Mouse (Mus musculus) embryonic facial prominence, embryonic 12.5 days (tissue): ENCODE results near the gene Arap1. TPM values are rescaled to one million over a fixed set of nuclear protein-coding genes. Genes with fewer than 3 reads are reported as not detected.

ENCODE experiments used
- ATAC-seq: fragments of 200-750 bp; cut with Nextera tagmentation; 2 replicates; pipeline ENCODE4 v1.8.0; 2017; ENCODE audit not compliant: insufficient number of reproducible peaks, insufficient read depth, low FRiP score, low TSS enrichment
- H3K27ac ChIP-seq: fragments of 300-500 bp; sonication (generic); 2 replicates; pipeline ENCODE4 v1.5.1; 2016; ENCODE audit warnings: mild to moderate bottlenecking
- H3K27me3 ChIP-seq: fragments of 300-500 bp; sonication (generic); 2 replicates; pipeline ENCODE4 v1.6.1; 2016; ENCODE audit warnings: mild to moderate bottlenecking, moderate library complexity
- H3K36me3 ChIP-seq: fragments of 300-500 bp; sonication (generic); 2 replicates; pipeline ENCODE4 v1.6.1; 2016; ENCODE audit warnings: mild to moderate bottlenecking
- H3K4me1 ChIP-seq: fragments of 300-500 bp; sonication (generic); 2 replicates; pipeline ENCODE4 v1.6.1; 2016
- H3K4me2 ChIP-seq: fragments of 300-500 bp; sonication (generic); replicated peaks from 2 replicates; pipeline ENCODE4 v1.6.1; 2016; ENCODE audit warnings: mild to moderate bottlenecking, moderate library complexity
- H3K4me3 ChIP-seq: fragments of 300-500 bp; sonication (generic); 2 replicates; pipeline ENCODE4 v1.5.1; 2016; ENCODE audit warnings: mild to moderate bottlenecking
- H3K9ac ChIP-seq: fragments of 300-500 bp; sonication (generic); 2 replicates; pipeline ENCODE4 v1.6.1; 2016; ENCODE audit warnings: mild to moderate bottlenecking, moderate library complexity
- H3K9me3 ChIP-seq: fragments of 300-500 bp; sonication (generic); 2 replicates; pipeline ENCODE4 v1.6.1; 2016; ENCODE audit warnings: mild to moderate bottlenecking, moderate library complexity
- WGBS: fragments of 180-500 bp; shearing (Covaris S2); methylation state at CpG from one replicate; pipeline ENCODE4 v1.1.7; 2016; 5-methylcytosine and 5-hydroxymethylcytosine counted together
- polyA plus RNA-seq: library from polyadenylated mRNA; unstranded; fragments of >200 nt; fragmentation: Nextera tagmentation; extraction: Ambion mirVana; gene quantifications from 2 replicates; pipeline ENCODE4 v1.2.1, GENCODE M21; 2016

Gene Arap1
- polyA plus RNA-seq, 1 experiment from 2014 or later, result 29.7 TPM

DNA sequence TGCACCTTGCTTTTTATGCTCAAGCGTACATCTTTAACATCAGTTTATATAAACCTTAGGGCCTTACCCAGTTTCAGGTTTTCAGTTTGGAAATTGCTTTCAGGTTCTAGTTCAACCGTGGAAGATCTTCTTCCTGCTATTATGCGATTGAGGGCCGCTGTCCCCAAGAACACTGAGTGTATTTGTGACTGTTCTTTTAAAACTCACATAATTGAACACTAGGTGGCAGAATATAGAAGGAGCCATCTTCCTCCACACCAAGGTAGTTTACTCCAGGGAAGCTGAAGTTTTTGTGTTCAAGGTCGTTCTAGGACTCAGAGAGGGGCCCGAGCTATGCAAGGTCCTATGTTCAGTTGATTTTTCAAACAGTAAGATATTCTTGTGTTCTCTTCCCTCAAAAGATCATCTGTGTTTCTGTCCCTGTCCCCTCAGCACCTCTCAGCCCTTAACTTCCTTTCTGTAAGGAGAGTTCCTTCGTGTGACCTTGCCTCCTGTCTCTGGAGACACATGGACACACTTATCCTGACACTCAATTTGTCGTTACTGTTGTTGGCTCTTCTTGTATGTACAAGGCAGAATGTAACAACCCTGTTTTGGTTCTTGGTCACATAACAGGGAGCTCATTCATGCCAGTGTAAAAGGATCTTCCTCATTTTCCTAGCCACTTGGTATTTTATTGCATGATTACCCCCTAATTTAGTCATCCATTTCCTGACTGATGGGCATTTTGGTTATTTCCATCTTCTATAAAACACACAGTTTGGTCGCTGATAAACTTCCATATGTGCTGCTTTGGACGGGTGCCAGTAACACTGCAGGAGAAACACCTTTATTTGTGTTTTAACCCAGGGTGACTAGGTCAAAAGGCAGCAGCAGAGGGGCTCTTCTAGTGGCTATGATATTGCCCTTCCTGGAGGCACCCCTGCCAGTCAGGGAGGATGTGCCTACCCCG is 20.3 kb downstream of the Arap1 start:
- no peak overlapping the region for H3K9ac ChIP-seq
- no peaks in the 10 kb centered on the region for H3K27me3 ChIP-seq
- H3K36me3 ChIP-seq, result no peaks in the 10 kb centered on the region
- H3K9me3 ChIP-seq, result no peaks in the 10 kb centered on the region
- H3K4me1 ChIP-seq, result no peaks in the 10 kb centered on the region
- H3K4me3 ChIP-seq, result no peak overlapping the region
- H3K27ac ChIP-seq, result no peak overlapping the region
- WGBS, result 56% methylated on average over 11 of the region's 11 CpGs
- no peak for ATAC-seq
- H3K4me2 ChIP-seq, result no peak overlapping the region

DNA sequence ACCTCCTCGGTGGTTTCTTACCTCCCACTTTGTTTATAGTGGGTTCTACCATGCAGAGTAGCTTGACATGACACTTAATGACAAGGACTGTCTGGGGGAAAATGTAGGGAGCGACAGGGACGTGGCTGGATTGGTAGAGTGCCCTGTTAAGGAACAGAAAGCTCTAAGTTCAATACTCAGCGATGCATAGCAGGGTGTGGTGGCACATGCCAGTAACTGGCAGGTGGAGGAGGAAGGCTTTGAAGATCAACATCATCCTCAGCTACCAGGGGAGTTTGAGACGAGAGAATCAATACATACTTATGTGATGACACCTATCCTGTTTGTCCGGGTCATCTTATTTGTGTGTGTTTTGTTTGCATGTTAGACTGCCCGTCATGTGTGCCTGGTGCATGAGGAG is 21.8 kb downstream of the Arap1 start:
- H3K9ac ChIP-seq, result no peak overlapping the region
- ATAC-seq, result no peak
- no peak overlapping the region for H3K27ac ChIP-seq
- WGBS, result 75% methylated on average over 7 of the region's 7 CpGs
- no peaks in the 10 kb centered on the region for H3K27me3 ChIP-seq
- no peaks in the 10 kb centered on the region for H3K9me3 ChIP-seq
- H3K4me2 ChIP-seq, result no peak overlapping the region
- no peak overlapping the region for H3K4me3 ChIP-seq
- H3K4me1 ChIP-seq, result no peaks in the 10 kb centered on the region
- H3K36me3 ChIP-seq, result no peaks in the 10 kb centered on the region

GRCm38 (mm10) chr7:101373082-101373481 is 25.2 kb downstream of the Arap1 start:
- Histone ChIP-seq H3K36me3 (no peaks in the 10 kb centered on the region), H3K9ac (no peak overlapping the region), H3K4me2 (no peak overlapping the region), H3K9me3 (no peaks in the 10 kb centered on the region), H3K4me3 (no peak overlapping the region), H3K27me3 (no peaks in the 10 kb centered on the region), H3K27ac (no peak overlapping the region), H3K4me1 (peaks cover 5% of the 10 kb centered on the region)
- 88% methylated on average over 26 of the region's 26 CpGs for WGBS
- ATAC-seq, result no peak

DNA sequence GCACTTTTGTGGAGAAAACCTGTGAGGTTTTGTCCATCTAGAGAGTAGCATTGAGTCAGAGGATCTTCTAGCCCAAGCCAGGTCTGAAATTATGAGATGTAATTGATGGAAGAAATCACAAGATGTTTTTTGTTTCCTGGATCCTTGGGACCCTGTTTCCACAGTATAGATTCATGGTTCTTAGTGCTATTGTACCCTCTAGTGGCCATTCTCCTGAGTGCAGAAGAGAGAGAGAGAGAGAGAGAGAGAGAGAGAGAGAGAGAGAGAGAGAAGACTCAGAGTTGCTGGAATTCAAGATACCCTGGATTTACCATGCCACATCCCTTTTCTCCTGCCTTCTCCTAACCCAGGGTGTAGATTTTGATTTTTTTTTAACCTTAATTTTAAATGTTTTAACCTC is 26.3 kb downstream of the Arap1 start:
- no peak overlapping the region for H3K27ac ChIP-seq
- no peaks in the 10 kb centered on the region for H3K27me3 ChIP-seq
- no peak overlapping the region for H3K9ac ChIP-seq
- peaks cover 10% of the 10 kb centered on the region for H3K4me1 ChIP-seq
- H3K36me3 ChIP-seq, result no peaks in the 10 kb centered on the region
- H3K4me2 ChIP-seq, result no peak overlapping the region
- ATAC-seq, result no peak
- no peaks in the 10 kb centered on the region for H3K9me3 ChIP-seq
- no peak overlapping the region for H3K4me3 ChIP-seq

DNA sequence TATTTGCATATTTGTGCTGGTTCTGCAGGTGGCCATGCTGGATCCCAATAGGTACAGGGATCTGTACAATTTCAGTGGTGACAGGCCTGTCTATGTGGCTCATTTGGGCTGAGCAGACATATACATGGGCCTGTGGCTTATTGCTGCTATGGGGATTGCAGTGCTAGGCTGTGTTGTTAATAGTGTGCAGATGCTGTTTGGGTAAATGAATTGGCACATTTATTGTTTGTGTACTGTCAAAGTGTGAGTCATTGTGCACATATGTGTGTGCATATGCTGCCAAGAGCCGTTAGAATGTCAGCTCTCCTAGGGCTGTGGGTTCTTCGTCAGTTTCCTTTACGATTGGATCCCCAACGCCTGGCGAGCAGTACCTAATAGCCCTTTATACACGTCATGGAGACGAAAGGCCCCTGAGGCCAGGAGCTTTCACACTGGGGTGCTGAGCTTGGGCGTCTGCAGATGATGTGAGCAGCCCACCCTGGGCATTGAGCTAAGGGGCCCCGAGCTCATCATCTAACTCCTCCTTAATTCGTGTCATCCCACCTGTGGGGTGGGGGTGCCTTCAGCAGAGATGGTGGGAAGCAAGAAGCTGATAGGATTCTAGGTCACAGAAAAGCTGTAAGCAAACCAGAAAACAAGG is 29.0 kb downstream of the Arap1 start:
- no peak for ATAC-seq
- no peak overlapping the region for H3K9ac ChIP-seq
- H3K4me3 ChIP-seq, result no peak overlapping the region
- no peak overlapping the region for H3K27ac ChIP-seq
- H3K4me1 ChIP-seq, result peaks cover 15% of the 10 kb centered on the region
- 69% methylated on average over 10 of the region's 10 CpGs for WGBS
- H3K27me3 ChIP-seq, result no peaks in the 10 kb centered on the region
- H3K9me3 ChIP-seq, result no peaks in the 10 kb centered on the region
- H3K36me3 ChIP-seq, result no peaks in the 10 kb centered on the region
- H3K4me2 ChIP-seq, result no peak overlapping the region

- no peaks in the 10 kb centered on the region for H3K27me3 ChIP-seq
- no peak overlapping the region for H3K9ac ChIP-seq
- peak overlapping the region; percentile 63; the same call in 1 of the 2 replicates for H3K27ac ChIP-seq
- H3K4me1 ChIP-seq, result peaks cover 15% of the 10 kb centered on the region
- peak overlapping the region; percentile 41 for H3K4me2 ChIP-seq
- H3K9me3 ChIP-seq, result no peaks in the 10 kb centered on the region
- 26% methylated on average over 7 of the region's 7 CpGs for WGBS
- peak; percentile 36; the same call in 1 of the 2 replicates for ATAC-seq
- no peaks in the 10 kb centered on the region for H3K36me3 ChIP-seq
- H3K4me3 ChIP-seq, result no peak overlapping the region
These were observed 29.9 kb downstream of the Arap1 start for GRCm38 (mm10) chr7:101377741-101378262.

- ATAC-seq, result no peak
- WGBS, result 67% methylated on average over 3 of the region's 3 CpGs
These were observed 30.4 kb downstream of the Arap1 start for GRCm38 (mm10) chr7:101378285-101378684.

DNA sequence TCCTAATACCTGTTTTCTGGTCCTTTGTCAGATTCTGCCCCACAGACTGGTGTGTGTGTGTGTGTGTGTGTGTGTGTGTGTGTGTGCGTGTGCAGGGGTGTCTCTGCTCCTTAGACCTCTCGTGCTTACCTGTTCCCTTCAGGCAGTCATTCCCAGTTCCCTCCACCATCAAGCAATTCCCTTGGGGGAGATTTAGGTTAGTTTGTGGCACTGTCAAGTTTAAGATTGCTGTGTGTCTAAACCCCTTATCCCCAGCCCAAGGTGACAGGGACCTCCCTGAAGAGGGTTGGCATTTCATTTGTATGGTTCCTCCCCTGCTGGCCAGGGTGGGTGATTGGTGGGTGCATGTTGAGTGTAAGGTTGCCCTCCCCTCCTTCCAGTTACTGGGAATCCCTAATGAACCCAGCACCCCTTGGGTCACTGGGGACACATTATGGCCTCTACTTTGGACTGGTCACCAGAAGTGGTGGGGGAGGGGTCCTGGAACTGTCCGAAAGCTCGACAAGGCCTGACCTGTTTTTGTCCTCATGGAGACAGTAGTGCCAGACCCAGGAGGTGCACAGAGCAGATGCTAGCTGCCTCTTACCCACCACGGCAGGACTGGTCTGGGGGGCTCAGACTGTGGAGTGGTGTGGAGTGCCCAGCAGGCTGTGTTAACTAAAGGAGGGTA is 31.1 kb downstream of the Arap1 start:
- Histone ChIP-seq H3K9ac (0 out of 2 replicates have a peak overlapping the region, but pooled peaks have one; percentile 34), H3K4me2 (peak overlapping the region; percentile 41; the same call in 1 of the 2 replicates), H3K4me1 (peaks cover 15% of the 10 kb centered on the region), H3K27me3 (no peaks in the 10 kb centered on the region), H3K9me3 (no peaks in the 10 kb centered on the region), H3K36me3 (no peaks in the 10 kb centered on the region), H3K27ac (peak overlapping the region; percentile 63; the same call in 1 of the 2 replicates), H3K4me3 (no peak overlapping the region)
- 56% methylated on average over 5 of the region's 5 CpGs for WGBS
- no peak for ATAC-seq

More at GRCm38 (mm10) chr7:101378285-101378684, 30.4 kb downstream of the Arap1 start:
- Histone ChIP-seq H3K9ac (peak overlapping the region; percentile 34; the same call in 1 of the 2 replicates), H3K27me3 (no peaks in the 10 kb centered on the region), H3K36me3 (no peaks in the 10 kb centered on the region), H3K4me1 (peaks cover 15% of the 10 kb centered on the region), H3K27ac (peak overlapping the region; percentile 63; the same call in 1 of the 2 replicates), H3K4me2 (peak overlapping the region; percentile 41), H3K4me3 (peak overlapping the region; percentile 7; the same call in 1 of the 2 replicates), H3K9me3 (no peaks in the 10 kb centered on the region)

- Histone ChIP-seq H3K27me3 (no peaks in the 10 kb centered on the region), H3K9ac (no peak overlapping the region), H3K4me2 (no peak overlapping the region), H3K27ac (no peak overlapping the region), H3K4me3 (no peak overlapping the region), H3K36me3 (no peaks in the 10 kb centered on the region), H3K4me1 (peaks cover 15% of the 10 kb centered on the region), H3K9me3 (no peaks in the 10 kb centered on the region)
- no peak for ATAC-seq
- WGBS, result 39% methylated on average over 2 of the region's 2 CpGs
These were observed 31.9 kb downstream of the Arap1 start for GRCm38 (mm10) chr7:101379732-101380131.

- Histone ChIP-seq H3K9me3 (no peaks in the 10 kb centered on the region), H3K4me2 (no peak overlapping the region), H3K36me3 (no peaks in the 10 kb centered on the region), H3K27me3 (no peaks in the 10 kb centered on the region), H3K27ac (no peak overlapping the region), H3K9ac (no peak overlapping the region), H3K4me1 (peaks cover 28% of the 10 kb centered on the region), H3K4me3 (no peak overlapping the region)
- WGBS, result 85% methylated on average over 6 of the region's 6 CpGs
- no peak for ATAC-seq
These were observed 33.6 kb downstream of the Arap1 start for GRCm38 (mm10) chr7:101381512-101381911.

DNA sequence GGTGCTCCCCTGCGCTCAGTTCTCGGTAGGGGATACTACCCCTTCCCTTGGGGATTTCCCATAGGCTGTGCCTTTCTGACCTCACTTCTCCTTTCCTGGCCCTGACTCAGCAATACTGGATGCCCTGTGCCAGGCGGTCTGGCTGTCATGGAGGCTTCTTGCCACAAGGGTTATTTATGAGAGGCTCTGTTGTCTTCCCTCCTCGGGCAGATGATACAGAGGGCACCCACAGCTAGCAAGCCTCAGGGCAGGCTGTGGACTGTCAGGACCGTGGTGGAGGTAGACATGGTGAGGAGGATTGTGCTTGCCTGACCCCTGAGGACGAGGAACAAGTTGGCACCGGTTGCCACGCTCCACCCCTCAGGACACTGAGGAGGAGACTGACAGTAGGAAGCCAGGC is 34.5 kb downstream of the Arap1 start:
- Histone ChIP-seq H3K36me3 (no peaks in the 10 kb centered on the region), H3K4me3 (no peak overlapping the region), H3K4me1 (peaks cover 28% of the 10 kb centered on the region), H3K9me3 (no peaks in the 10 kb centered on the region), H3K9ac (no peak overlapping the region), H3K4me2 (no peak overlapping the region), H3K27ac (no peak overlapping the region), H3K27me3 (no peaks in the 10 kb centered on the region)
- 70% methylated on average over 8 of the region's 8 CpGs for WGBS
- ATAC-seq, result no peak
